Mouse (Mus musculus) retina, embryonic 14.5 days (tissue): ENCODE results near the gene Rnf19b.

Experiments used
- DNase-seq: peaks from one replicate; pipeline ENCODE4 v3.0.0-alpha.2; 2015; ENCODE audit warnings: low spot score

The Rnf19b gene

GRCm38 (mm10) chr4:129058207-129059092 lies at the start of gene Rnf19b:
TSS of gene Rnf19b (plus strand) at chr4:129058271.
- DNase-seq, result peak; percentile 47

GRCm38 (mm10) chr4:129008672-129009071 lies 49.4 kb upstream of the Rnf19b start:
- DNase-seq, result no peak

GRCm38 (mm10) chr4:129009521-129009920 lies 48.5 kb upstream of the Rnf19b start:
- DNase-seq, result no peak

GRCm38 (mm10) chr4:129011604-129012121 lies 46.4 kb upstream of the Rnf19b start:
- DNase-seq, result no peak

- no peak for DNase-seq
Measured at GRCm38 (mm10) chr4:129013151-129013864, 44.8 kb upstream of the Rnf19b start.

GRCm38 (mm10) chr4:129016329-129016728 lies 41.7 kb upstream of the Rnf19b start:
- no peak for DNase-seq

GRCm38 (mm10) chr4:129017150-129017549 lies 40.9 kb upstream of the Rnf19b start:
- DNase-seq, result no peak

GRCm38 (mm10) chr4:129018788-129019435 lies 39.2 kb upstream of the Rnf19b start:
- no peak for DNase-seq

- DNase-seq, result no peak
Measured at GRCm38 (mm10) chr4:129019788-129020187, 38.3 kb upstream of the Rnf19b start.

- no peak for DNase-seq
Measured at GRCm38 (mm10) chr4:129020454-129020853, 37.6 kb upstream of the Rnf19b start.

GRCm38 (mm10) chr4:129021426-129021825 lies 36.6 kb upstream of the Rnf19b start:
- no peak for DNase-seq

- DNase-seq, result no peak
Measured at GRCm38 (mm10) chr4:129021886-129022285, 36.2 kb upstream of the Rnf19b start.

- DNase-seq, result no peak
Measured at GRCm38 (mm10) chr4:129023884-129024283, 34.2 kb upstream of the Rnf19b start.

GRCm38 (mm10) chr4:129024775-129025174 lies 33.3 kb upstream of the Rnf19b start:
- DNase-seq, result no peak

GRCm38 (mm10) chr4:129025707-129026106 lies 32.4 kb upstream of the Rnf19b start:
- DNase-seq, result no peak

- no peak for DNase-seq
Measured at GRCm38 (mm10) chr4:129030746-129031145, 27.3 kb upstream of the Rnf19b start.

- DNase-seq, result no peak
Measured at GRCm38 (mm10) chr4:129031408-129031965, 26.6 kb upstream of the Rnf19b start.

- DNase-seq, result no peak
Measured at GRCm38 (mm10) chr4:129032133-129032962, 25.7 kb upstream of the Rnf19b start.

- DNase-seq, result no peak
Measured at GRCm38 (mm10) chr4:129032963-129033951, 24.8 kb upstream of the Rnf19b start.

GRCm38 (mm10) chr4:129034224-129034623 lies 23.8 kb upstream of the Rnf19b start:
- DNase-seq, result no peak
